Mouse (Mus musculus) lung, embryonic 16.5 days (tissue): Measurements from ENCODE around the gene Ebi3. TPM values are rescaled to one million over a fixed set of nuclear protein-coding genes. Genes with fewer than 3 reads are reported as not detected.
A peak's percentile ranks its signal among the peaks of the same experiment; 100 is the strongest.

Experiments used
- ATAC-seq: fragments of 200-750 bp; cut with Nextera tagmentation; 2 replicates; pipeline ENCODE4 v1.8.0; 2017; ENCODE audit warnings: low read depth, mild to moderate bottlenecking, moderate library complexity
- H3K27ac ChIP-seq: fragments of 300-500 bp; sonication (generic); 2 replicates; pipeline ENCODE4 v1.5.1; 2014; ENCODE audit warnings: mild to moderate bottlenecking, control low read depth, low read length
- H3K27me3 ChIP-seq: fragments of 300-500 bp; sonication (generic); 2 replicates; pipeline ENCODE4 v1.6.1; 2014; ENCODE audit warnings: low read depth, low read length, mixed read lengths; ENCODE audit not compliant: control insufficient read depth, insufficient read depth
- H3K36me3 ChIP-seq: fragments of 300-500 bp; sonication (generic); 2 replicates; pipeline ENCODE4 v1.6.1; 2014; ENCODE audit warnings: low read length; ENCODE audit not compliant: control insufficient read depth, insufficient read depth
- H3K4me1 ChIP-seq: fragments of 300-500 bp; sonication (generic); replicated peaks from 2 replicates; pipeline ENCODE4 v1.6.1; 2014; ENCODE audit warnings: low read length, mixed read lengths; ENCODE audit not compliant: control insufficient read depth, insufficient read depth
- H3K4me2 ChIP-seq: fragments of 300-500 bp; sonication (generic); 2 replicates; pipeline ENCODE4 v1.6.1; 2014; ENCODE audit warnings: low read depth, low read length, control low read depth
- H3K4me3 ChIP-seq: fragments of 300-500 bp; sonication (generic); 2 replicates; pipeline ENCODE4 v1.5.1; 2014; ENCODE audit warnings: mild to moderate bottlenecking, low read length, control low read depth
- H3K9ac ChIP-seq: fragments of 300-500 bp; sonication (generic); 2 replicates; pipeline ENCODE4 v1.6.1; 2014; ENCODE audit warnings: low read length, control low read depth
- H3K9me3 ChIP-seq: fragments of 300-500 bp; sonication (generic); 2 replicates; pipeline ENCODE4 v1.6.1; 2016; ENCODE audit warnings: low read length; ENCODE audit not compliant: control insufficient read depth
- WGBS: fragments of 180-500 bp; shearing (Covaris S2); extraction: QIAGEN DNeasy Blood & Tissue Kit; methylation state at CpG from one replicate; pipeline ENCODE4 v1.1.7; 2014; 5-methylcytosine and 5-hydroxymethylcytosine counted together
- polyA plus RNA-seq: library from polyadenylated mRNA; unstranded; fragments of >200 nt; fragmentation: Nextera tagmentation; extraction: Ambion mirVana; gene quantifications from 2 replicates; pipeline ENCODE4 v1.2.1, GENCODE M21; 2015

Gene Ebi3
- polyA plus RNA-seq, 1 experiment from 2014 or later: 2.0 TPM

GRCm38 (mm10) chr17:55956591-55956990, 4.2 kb downstream of the Ebi3 start:
- Histone ChIP-seq H3K27me3 (peaks cover 4% of the 10 kb centered on the region; the same call in 1 of the 2 replicates), H3K4me1 (peaks cover 15% of the 10 kb centered on the region), H3K4me2 (peak overlapping the region; percentile 46), H3K9me3 (no peaks in the 10 kb centered on the region), H3K4me3 (peak overlapping the region; percentile 45), H3K9ac (peak overlapping the region; percentile 21; the same call in 1 of the 2 replicates), H3K27ac (no peak overlapping the region), H3K36me3 (peaks cover under 1% of the 10 kb centered on the region)
- no peak for ATAC-seq
- WGBS: 32% methylated on average over 6 of the region's 6 CpGs

DNA sequence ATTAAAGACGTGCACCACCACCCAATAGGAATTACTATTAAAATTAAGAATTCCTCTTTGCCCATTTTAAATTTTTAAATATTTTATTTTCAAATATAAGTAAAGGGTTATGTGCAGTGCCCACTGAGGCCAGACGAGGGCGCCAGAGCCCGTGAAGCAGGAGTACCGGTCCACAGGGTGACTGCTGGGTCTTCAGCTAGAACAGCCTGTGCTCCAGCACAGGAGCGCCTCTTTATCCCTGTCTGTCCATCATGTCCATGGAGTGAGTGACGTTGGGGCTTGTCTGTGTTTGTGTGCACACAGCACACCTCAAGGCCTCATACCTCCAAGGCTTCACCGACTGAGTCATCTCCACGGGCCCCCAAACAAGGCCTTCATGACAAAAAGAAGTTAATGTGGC, 4.7 kb downstream of the Ebi3 start:
- Histone ChIP-seq H3K4me3 (no peak overlapping the region), H3K36me3 (peaks cover 6% of the 10 kb centered on the region), H3K9ac (peak overlapping the region; percentile 4; the same call in 1 of the 2 replicates), H3K4me2 (no peak overlapping the region), H3K4me1 (peaks cover 15% of the 10 kb centered on the region), H3K27me3 (peaks cover 4% of the 10 kb centered on the region; the same call in 1 of the 2 replicates), H3K27ac (no peak overlapping the region), H3K9me3 (no peaks in the 10 kb centered on the region)
- WGBS: 10% methylated on average over 9 of the region's 9 CpGs
- ATAC-seq: no peak

DNA sequence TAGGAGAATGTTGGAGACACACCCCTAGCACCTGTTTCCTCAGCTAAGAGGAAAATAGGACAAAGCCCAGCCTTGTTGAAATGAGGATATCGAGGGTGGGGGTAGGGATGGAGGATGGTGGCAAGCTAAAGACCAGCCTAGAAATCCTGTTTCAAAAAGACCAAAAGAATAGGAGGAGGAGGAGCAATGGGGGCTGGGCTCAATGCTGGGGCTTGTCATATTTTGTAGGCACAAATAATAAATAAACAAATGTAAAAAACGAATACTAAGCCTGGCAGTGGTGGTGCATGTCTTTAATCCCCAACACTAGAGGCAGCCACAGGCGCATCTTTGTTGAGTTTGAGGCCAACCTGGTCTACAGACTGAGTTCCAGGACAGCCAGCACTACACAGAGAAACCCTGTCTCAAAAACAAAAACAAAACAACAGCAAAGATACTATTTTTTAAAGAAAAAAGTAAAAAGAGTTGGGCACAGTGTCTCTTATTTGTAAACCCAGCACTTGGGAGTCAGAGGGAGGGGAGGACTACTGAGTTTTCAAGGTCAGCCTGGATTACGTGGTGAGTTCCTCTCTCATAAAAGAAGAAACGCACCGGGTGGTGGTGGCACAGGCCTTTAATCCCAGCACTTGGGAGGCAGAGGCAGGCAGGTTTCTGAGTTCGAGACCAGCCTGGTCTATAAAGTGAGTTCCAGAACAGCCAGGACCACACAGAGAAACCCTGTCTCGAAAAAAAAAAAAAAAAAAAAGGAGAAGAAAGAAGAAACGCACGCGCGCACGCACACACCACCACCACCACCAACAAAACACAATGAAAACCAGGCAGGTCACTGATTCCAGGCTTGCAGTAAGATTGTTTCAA, 5.5 kb downstream of the Ebi3 start:
- peak overlapping the region; percentile 64 for H3K4me2 ChIP-seq
- H3K9me3 ChIP-seq: no peaks in the 10 kb centered on the region
- H3K36me3 ChIP-seq: peaks cover 9% of the 10 kb centered on the region
- ATAC-seq: no peak
- peak overlapping the region; percentile 99; the same call in 1 of the 2 replicates for H3K27ac ChIP-seq
- peaks cover 4% of the 10 kb centered on the region; the same call in 1 of the 2 replicates for H3K27me3 ChIP-seq
- H3K4me3 ChIP-seq: peak overlapping the region; percentile 69
- WGBS: 74% methylated on average over 13 of the region's 13 CpGs
- peak overlapping the region; percentile 76 for H3K9ac ChIP-seq
- peaks cover 15% of the 10 kb centered on the region for H3K4me1 ChIP-seq

- 26% methylated on average over 2 of the region's 2 CpGs for WGBS
- H3K9ac ChIP-seq: peak overlapping the region; percentile 76
- H3K27ac ChIP-seq: peak overlapping the region; percentile 99; the same call in 1 of the 2 replicates
- ATAC-seq: no peak
- peaks cover 4% of the 10 kb centered on the region; the same call in 1 of the 2 replicates for H3K27me3 ChIP-seq
- H3K4me1 ChIP-seq: peaks cover 15% of the 10 kb centered on the region
- peaks cover 9% of the 10 kb centered on the region for H3K36me3 ChIP-seq
- H3K4me2 ChIP-seq: peak overlapping the region; percentile 64
- H3K9me3 ChIP-seq: no peaks in the 10 kb centered on the region
- peak overlapping the region; percentile 69 for H3K4me3 ChIP-seq
Measured at GRCm38 (mm10) chr17:55958584-55958886, 6.1 kb downstream of the Ebi3 start.

- peaks cover 9% of the 10 kb centered on the region for H3K36me3 ChIP-seq
- peak within 1 kb of the TSS; percentile 76 for H3K9ac ChIP-seq
- peaks cover 4% of the 10 kb centered on the region; the same call in 1 of the 2 replicates for H3K27me3 ChIP-seq
- peaks cover 15% of the 10 kb centered on the region for H3K4me1 ChIP-seq
- H3K4me2 ChIP-seq: peak within 1 kb of the TSS; percentile 64
- WGBS: under 1% methylated on average over 46 of the region's 46 CpGs
- peak; percentile 93 for ATAC-seq
- H3K27ac ChIP-seq: peak within 1 kb of the TSS; percentile 99
- no peaks in the 10 kb centered on the region for H3K9me3 ChIP-seq
- H3K4me3 ChIP-seq: peak within 1 kb of the TSS; percentile 69
Measured at GRCm38 (mm10) chr17:55958918-55959728, 6.7 kb downstream of the Ebi3 start, which contains the start of gene Yju2. Gene Yju2, plus strand, starts transcription at chr17:55959099.

GRCm38 (mm10) chr17:55959946-55960740, 7.7 kb downstream of the Ebi3 start:
- H3K4me3 ChIP-seq: peak overlapping the region; percentile 69
- peaks cover 4% of the 10 kb centered on the region; the same call in 1 of the 2 replicates for H3K27me3 ChIP-seq
- no peak for ATAC-seq
- WGBS: 67% methylated on average over 10 of the region's 10 CpGs
- peak overlapping the region; percentile 76 for H3K9ac ChIP-seq
- peaks cover 15% of the 10 kb centered on the region for H3K4me1 ChIP-seq
- H3K27ac ChIP-seq: peak overlapping the region; percentile 99; the same call in 1 of the 2 replicates
- no peaks in the 10 kb centered on the region for H3K9me3 ChIP-seq
- peak overlapping the region; percentile 64 for H3K4me2 ChIP-seq
- H3K36me3 ChIP-seq: peaks cover 12% of the 10 kb centered on the region

DNA sequence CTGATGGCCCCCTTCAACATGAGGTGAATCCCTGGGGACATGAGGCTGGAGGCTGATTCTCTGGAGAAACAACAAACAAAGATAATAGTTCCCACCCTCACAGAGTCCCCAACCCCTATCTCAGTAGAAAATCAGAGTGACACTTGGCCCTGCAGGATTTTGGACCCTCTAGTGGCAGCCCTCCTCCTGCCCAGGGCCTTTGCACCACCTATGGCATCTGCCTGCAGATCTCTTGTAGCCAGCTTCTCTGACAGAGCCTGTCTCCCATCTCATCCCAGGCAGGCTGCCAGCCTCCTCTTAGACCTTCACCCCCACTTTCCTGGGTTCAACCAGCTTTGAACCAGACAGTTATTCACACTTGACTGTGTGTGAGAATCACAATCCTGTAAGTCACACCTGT, 8.4 kb downstream of the Ebi3 start:
- Histone ChIP-seq H3K9ac (no peak overlapping the region), H3K4me2 (no peak overlapping the region), H3K9me3 (no peaks in the 10 kb centered on the region), H3K4me1 (peaks cover 15% of the 10 kb centered on the region), H3K27me3 (no peaks in the 10 kb centered on the region), H3K4me3 (no peak overlapping the region), H3K27ac (no peak overlapping the region), H3K36me3 (peaks cover 12% of the 10 kb centered on the region)
- ATAC-seq: no peak

- Histone ChIP-seq H3K36me3 (peaks cover 14% of the 10 kb centered on the region), H3K4me2 (no peak overlapping the region), H3K27me3 (no peaks in the 10 kb centered on the region), H3K4me3 (no peak overlapping the region), H3K9me3 (no peaks in the 10 kb centered on the region), H3K27ac (no peak overlapping the region), H3K4me1 (peaks cover 15% of the 10 kb centered on the region), H3K9ac (no peak overlapping the region)
- 91% methylated on average over 7 of the region's 7 CpGs for WGBS
- no peak for ATAC-seq
Measured at GRCm38 (mm10) chr17:55961631-55962030, 9.2 kb downstream of the Ebi3 start.
